Mouse (Mus musculus) hindbrain, embryonic 10.5 days (tissue): Measurements from ENCODE around the gene Tomm40l. TPM values are rescaled to one million over a fixed set of nuclear protein-coding genes. Genes with fewer than 3 reads are reported as not detected.
A peak's percentile ranks its signal among the peaks of the same experiment; 100 is the strongest.

ENCODE experiments used
- DNase-seq: peaks from one replicate; pipeline ENCODE4 v3.0.0-alpha.2; 2017; ENCODE audit warnings: low spot score
- H3K27ac ChIP-seq: fragments of 300-500 bp; sonication (generic); 2 replicates; pipeline ENCODE4 v1.5.1; 2016; ENCODE audit warnings: mild to moderate bottlenecking, moderate library complexity
- H3K27me3 ChIP-seq: fragments of 300-500 bp; sonication (generic); 2 replicates; pipeline ENCODE4 v1.6.1; 2016; ENCODE audit warnings: mild to moderate bottlenecking; ENCODE audit not compliant: poor library complexity, insufficient read depth, severe bottlenecking
- H3K36me3 ChIP-seq: fragments of 300-500 bp; sonication (generic); 2 replicates; pipeline ENCODE4 v1.6.1; 2016; ENCODE audit warnings: mild to moderate bottlenecking, moderate library complexity
- H3K4me1 ChIP-seq: fragments of 300-500 bp; sonication (generic); replicated peaks from 2 replicates; pipeline ENCODE4 v1.6.1; 2016; ENCODE audit warnings: mild to moderate bottlenecking
- H3K4me3 ChIP-seq: fragments of 300-500 bp; sonication (generic); 2 replicates; pipeline ENCODE4 v1.5.1; 2016; ENCODE audit warnings: mild to moderate bottlenecking, moderate library complexity
- H3K9me3 ChIP-seq: fragments of 300-500 bp; sonication (generic); 2 replicates; pipeline ENCODE4 v1.6.1; 2016; ENCODE audit warnings: mild to moderate bottlenecking, moderate library complexity
- WGBS: fragments of 180-500 bp; shearing (Covaris S2); methylation state at CpG from one replicate; pipeline ENCODE4 v1.1.7; 2016; 5-methylcytosine and 5-hydroxymethylcytosine counted together
- polyA plus RNA-seq: library from polyadenylated mRNA; unstranded; fragments of >200 nt; fragmentation: Nextera tagmentation; extraction: Ambion mirVana; gene quantifications from 2 replicates; pipeline ENCODE4 v1.2.1, GENCODE M21; 2016

Gene Tomm40l
- polyA plus RNA-seq, 1 experiment from 2014 or later, result 36.2 TPM

DNA sequence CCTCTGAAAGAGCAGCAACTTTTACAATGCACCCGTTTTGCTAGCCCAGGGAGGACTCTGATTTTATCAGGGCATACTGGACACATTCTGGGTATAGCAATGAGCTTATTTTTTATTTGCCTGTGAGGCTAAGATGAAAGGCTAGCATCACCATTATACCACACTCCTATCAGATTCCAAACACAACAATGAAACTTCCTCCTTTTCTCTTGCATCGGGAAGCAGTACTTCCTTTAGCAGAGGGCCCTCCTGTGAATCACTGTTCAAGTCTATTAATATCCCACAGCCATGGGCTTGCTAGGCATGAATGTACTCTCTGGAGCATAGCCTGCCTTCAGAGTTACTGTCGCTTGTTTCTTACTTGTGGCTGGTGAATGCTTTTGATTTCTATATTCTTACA lies 51.2 kb downstream of the Tomm40l start:
- 60% methylated on average over 3 of the region's 3 CpGs for WGBS
- Histone ChIP-seq H3K4me3 (no peak overlapping the region), H3K36me3 (no peaks in the 10 kb centered on the region), H3K9me3 (no peaks in the 10 kb centered on the region), H3K27me3 (no peaks in the 10 kb centered on the region), H3K27ac (peak overlapping the region; percentile 3; the same call in 1 of the 2 replicates), H3K4me1 (no peaks in the 10 kb centered on the region)
- DNase-seq, result no peak

- H3K4me3 ChIP-seq, result no peak overlapping the region
- no peaks in the 10 kb centered on the region for H3K27me3 ChIP-seq
- no peaks in the 10 kb centered on the region for H3K36me3 ChIP-seq
- DNase-seq, result no peak
- no peak overlapping the region for H3K27ac ChIP-seq
- no peaks in the 10 kb centered on the region for H3K9me3 ChIP-seq
- no peaks in the 10 kb centered on the region for H3K4me1 ChIP-seq
- 75% methylated on average over 3 of the region's 3 CpGs for WGBS
Observed at GRCm38 (mm10) chr1:171169913-171170312, 52.4 kb downstream of the Tomm40l start.

GRCm38 (mm10) chr1:171168906-171169305 lies 53.4 kb downstream of the Tomm40l start:
- Histone ChIP-seq H3K9me3 (no peaks in the 10 kb centered on the region), H3K4me1 (no peaks in the 10 kb centered on the region), H3K4me3 (no peak overlapping the region), H3K36me3 (no peaks in the 10 kb centered on the region), H3K27me3 (no peaks in the 10 kb centered on the region), H3K27ac (no peak overlapping the region)
- no peak for DNase-seq
- WGBS, result 88% methylated on average over 12 of the region's 12 CpGs

Other genes starting within 250 kb of the Tomm40l start
- 0.26 TPM in 1 of 2 replicates, not detected in the other for gene Fcgr2b, start 246.0 kb downstream of the Tomm40l start, polyA plus RNA-seq
- 0.30 and 0.64 TPM in 2 replicates for gene Fcgr4, start 203.6 kb downstream of the Tomm40l start, polyA plus RNA-seq
- gene Fcgr3, start 157.6 kb downstream of the Tomm40l start, polyA plus RNA-seq, result 4.7 and 7.6 TPM in 2 replicates
- gene Cfap126, start 108.6 kb downstream of the Tomm40l start, polyA plus RNA-seq, result 5.4 and 13.0 TPM in 2 replicates
- gene Sdhc, start 71.9 kb downstream of the Tomm40l start, polyA plus RNA-seq, result 295 and 301 TPM in 2 replicates
- gene Mpz, start 71.8 kb downstream of the Tomm40l start, polyA plus RNA-seq, result 1.3 and 1.6 TPM in 2 replicates
- 19.9 and 32.8 TPM in 2 replicates for gene Pcp4l1, start 26.2 kb downstream of the Tomm40l start, polyA plus RNA-seq
- gene Nr1i3, start 8.5 kb downstream of the Tomm40l start, polyA plus RNA-seq, result 0.21 and 0.27 TPM in 2 replicates
- 3.4 and 4.7 TPM in 2 replicates for gene Apoa2, start 2.5 kb upstream of the Tomm40l start, polyA plus RNA-seq
- 16.3 and 22.8 TPM in 2 replicates for gene Fcer1g, start 11.9 kb upstream of the Tomm40l start, polyA plus RNA-seq
- gene Adamts4, start 27.9 kb upstream of the Tomm40l start, polyA plus RNA-seq, result 10.4 and 13.0 TPM in 2 replicates
- 250 and 275 TPM in 2 replicates for gene Ndufs2, start 28.9 kb upstream of the Tomm40l start, polyA plus RNA-seq
- gene B4galt3, start 47.8 kb upstream of the Tomm40l start, polyA plus RNA-seq, result 70.3 and 80.9 TPM in 2 replicates
- 54.1 and 56.2 TPM in 2 replicates for gene Ppox, start 58.7 kb upstream of the Tomm40l start, polyA plus RNA-seq
- gene Usp21, start 65.5 kb upstream of the Tomm40l start, polyA plus RNA-seq, result 95.6 and 111 TPM in 2 replicates
- gene Ufc1, start 72.5 kb upstream of the Tomm40l start, polyA plus RNA-seq, result 105 and 111 TPM in 2 replicates
- 46.2 and 48.4 TPM in 2 replicates for gene Dedd, start 106.6 kb upstream of the Tomm40l start, polyA plus RNA-seq
- gene Nit1, start 123.1 kb upstream of the Tomm40l start, polyA plus RNA-seq, result 39.6 and 46.0 TPM in 2 replicates
- gene Pfdn2, start 123.2 kb upstream of the Tomm40l start, polyA plus RNA-seq, result 130 and 147 TPM in 2 replicates
- gene Klhdc9, start 138.3 kb upstream of the Tomm40l start, polyA plus RNA-seq, result 2.1 and 2.5 TPM in 2 replicates
- 1.5 and 1.7 TPM in 2 replicates for gene Nectin4, start 147.6 kb upstream of the Tomm40l start, polyA plus RNA-seq
- gene Arhgap30, start 166.4 kb upstream of the Tomm40l start, polyA plus RNA-seq, result 0.82 and 0.98 TPM in 2 replicates
- 143 and 159 TPM in 2 replicates for gene Usf1, start 188.8 kb upstream of the Tomm40l start, polyA plus RNA-seq
- 9.7 and 10.1 TPM in 2 replicates for gene Tstd1, start 196.4 kb upstream of the Tomm40l start, polyA plus RNA-seq
- gene F11r, start 215.0 kb upstream of the Tomm40l start, polyA plus RNA-seq, result 22.2 and 28.7 TPM in 2 replicates